Mouse (Mus musculus) heart, adult 2 months (tissue): ENCODE measurements around the gene Fgf18.

Source experiments
- CTCF ChIP-seq: fragments of 200-600 bp; IDR thresholded peaks from 2 replicates; pipeline ENCODE4 v1.8.1; 2022; ENCODE audit warnings: antibody characterized with exemption, mild to moderate bottlenecking, moderate library complexity
- EP300 ChIP-seq: fragments of 200-500 bp; IDR thresholded peaks from 2 replicates; pipeline ENCODE4 v1.6.1; 2011; ENCODE audit warnings: low read depth, low read length, control low read depth; ENCODE audit not compliant: insufficient read depth
- POLR2A ChIP-seq: fragments of 200-500 bp; IDR thresholded peaks from 2 replicates; pipeline ENCODE4 v1.6.1; 2011; ENCODE audit warnings: mild to moderate bottlenecking, low read depth, low read length, control low read depth; ENCODE audit not compliant: insufficient read depth

DNA sequence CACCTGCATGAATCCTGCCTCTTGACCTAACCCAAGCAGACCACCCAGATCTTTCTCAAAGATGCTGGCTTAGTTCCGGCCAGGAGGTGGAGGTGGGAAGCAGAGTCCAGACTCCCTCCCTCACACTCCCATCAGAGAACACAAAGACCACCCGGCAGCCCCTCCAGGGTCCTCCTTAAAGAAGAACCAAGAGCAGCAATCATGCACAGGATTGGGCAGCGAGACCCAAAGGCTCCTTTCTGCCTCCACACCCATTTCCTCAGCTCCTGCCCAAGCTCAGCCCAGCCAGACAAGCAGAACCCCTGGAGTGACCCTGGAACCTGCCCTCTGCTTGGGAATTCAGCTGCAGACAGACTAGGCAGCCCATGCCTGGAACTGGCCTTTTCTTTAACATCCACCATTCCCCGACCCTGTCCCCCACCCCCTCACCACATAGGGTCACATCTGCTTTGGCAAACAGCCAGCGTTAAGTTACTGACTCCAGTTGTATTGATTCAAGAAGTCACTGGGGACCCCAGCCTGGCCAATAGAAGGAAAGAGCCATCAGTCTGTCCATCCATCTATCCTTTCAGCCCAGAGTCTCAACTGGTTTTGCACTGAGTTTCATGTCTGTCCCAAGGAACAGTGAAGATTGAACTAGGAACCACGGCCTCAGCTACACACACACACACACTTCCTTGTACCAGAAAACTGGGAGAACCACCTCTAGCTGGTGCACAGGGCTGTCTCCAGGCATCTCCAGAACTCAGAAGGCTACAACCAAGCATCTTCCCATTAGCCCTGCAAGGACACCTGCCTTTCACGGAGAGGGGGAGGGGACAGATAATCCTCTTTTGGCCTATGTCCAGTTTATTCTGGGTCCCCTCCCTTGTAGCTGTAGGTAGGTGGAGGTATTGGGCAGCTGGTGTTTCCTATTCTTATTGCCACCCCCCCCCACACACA, 1.7 kb downstream of the Fgf18 start:
- TF ChIP-seq POLR2A = no peak
- TF ChIP-seq CTCF = no peak
- no peak for TF ChIP-seq EP300
